Mouse (Mus musculus) naive thymus-derived CD4-positive, alpha-beta T cell, adult 2 months (primary cell): ENCODE measurements around the gene Nolc1.
A peak's percentile ranks its signal among the peaks of the same experiment; 100 is the strongest.

Experiments used
- DNase-seq: peaks from one replicate; pipeline ENCODE4 v3.0.0-alpha.2; 2011; ENCODE audit warnings: low read depth

Gene Nolc1

GRCm38 (mm10) chr19:46042476-46043011 is 33.1 kb upstream of the Nolc1 start:
- peak; percentile 65 for DNase-seq

DNA sequence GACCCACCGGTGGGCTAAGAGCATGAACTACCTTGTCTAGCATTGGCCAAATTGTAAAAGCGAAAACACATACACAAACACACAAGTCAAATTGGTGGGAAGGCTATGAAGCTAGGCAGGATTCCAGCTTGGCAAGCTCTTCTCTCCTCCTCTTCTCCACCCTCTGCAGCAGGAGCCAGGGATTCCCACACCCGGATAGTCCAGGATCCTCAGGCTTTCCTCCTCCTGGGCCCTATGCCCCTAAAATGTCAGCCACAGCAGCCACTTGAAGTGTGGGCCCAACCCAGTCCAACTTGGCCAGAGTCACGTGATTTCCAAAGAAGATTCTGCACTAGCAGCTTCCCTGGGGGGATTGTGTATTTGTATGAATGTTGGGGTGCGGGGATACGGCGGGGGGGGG is 32.3 kb upstream of the Nolc1 start:
- no peak for DNase-seq

DNA sequence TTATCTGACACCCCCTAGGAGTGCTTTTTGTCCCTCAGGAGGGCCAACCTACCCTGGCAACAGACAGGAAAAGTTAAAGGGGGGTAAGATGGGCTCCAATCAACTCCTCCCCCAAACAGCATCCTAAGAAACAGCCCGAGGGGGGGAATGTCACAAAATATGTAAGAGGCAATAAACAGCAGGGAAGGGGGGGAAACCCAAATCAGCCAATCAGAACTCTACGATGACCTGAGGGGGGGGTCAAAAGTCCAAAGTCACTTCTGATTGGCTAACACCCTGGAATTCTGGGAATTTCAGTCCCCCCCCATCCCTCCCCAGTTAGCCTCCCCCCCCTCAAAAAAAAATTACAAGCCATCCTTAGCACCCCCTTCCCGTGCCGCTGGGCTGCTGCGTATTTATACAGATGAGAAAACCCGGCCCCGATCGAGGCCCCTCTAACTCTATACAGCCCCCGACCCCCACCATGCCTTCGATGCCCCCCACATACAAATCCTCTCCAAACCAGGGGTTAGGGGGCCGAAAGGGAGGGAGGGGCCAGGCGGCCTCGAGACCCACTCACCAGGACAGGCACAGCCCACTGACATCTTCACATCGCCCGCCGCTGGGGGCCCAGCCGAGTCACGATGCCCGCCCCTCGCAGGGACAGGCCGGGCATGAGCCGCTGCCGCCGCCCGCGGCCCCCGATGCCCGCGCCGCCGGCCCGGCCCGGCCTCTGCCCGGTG is 31.2 kb upstream of the Nolc1 start, which contains the start of gene Pprc1:
TSS of gene Pprc1 (plus strand) at position 616 of the 722 bp plus-strand sequence.
- DNase-seq, result no peak

GRCm38 (mm10) chr19:46044993-46045695 is 30.5 kb upstream of the Nolc1 start, which contains the start of gene Ldb1:
TSS of gene Ldb1 (minus strand) at chr19:46045214.
- peak; percentile 79 for DNase-seq

GRCm38 (mm10) chr19:46045696-46046311 is 29.9 kb upstream of the Nolc1 start:
- peak; percentile 41 for DNase-seq

DNA sequence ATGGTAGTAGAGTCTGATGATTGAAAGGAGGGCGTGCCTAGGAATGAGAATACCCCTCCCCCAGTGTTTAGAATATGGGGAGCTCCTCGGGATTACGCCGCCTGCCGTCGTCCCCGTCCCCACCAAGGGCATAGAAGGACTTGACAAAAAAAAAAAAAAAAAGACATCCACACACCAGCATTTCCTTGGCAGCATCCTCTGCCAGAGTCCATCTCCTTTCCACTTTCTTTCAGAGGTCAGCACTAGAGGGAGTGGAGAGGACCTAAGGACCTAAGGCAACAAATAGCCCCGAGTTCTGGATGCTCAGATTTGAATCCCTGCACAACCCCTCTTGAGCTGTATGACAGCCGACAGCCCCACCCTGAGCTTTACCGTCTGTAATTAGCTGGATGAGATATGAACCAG is 29.0 kb upstream of the Nolc1 start:
- DNase-seq, result no peak

DNA sequence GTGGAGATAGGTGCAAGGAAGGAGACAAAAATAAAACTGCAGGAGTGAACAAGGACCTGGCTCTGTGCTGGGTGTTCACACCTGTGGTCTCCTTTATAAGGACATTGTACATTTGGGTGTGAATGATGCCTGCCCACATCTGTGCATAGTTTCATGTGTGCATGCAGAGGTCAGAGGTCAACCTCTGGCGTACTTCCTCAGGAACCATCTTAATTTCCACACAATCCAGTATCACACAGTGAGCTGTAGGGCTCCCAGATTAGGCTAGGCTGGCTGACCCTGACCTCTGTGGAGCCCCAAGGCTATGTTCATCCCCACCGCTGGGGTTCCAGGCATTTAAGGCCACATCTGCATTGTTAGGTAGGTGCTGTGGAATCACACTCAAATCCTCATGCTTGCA is 28.2 kb upstream of the Nolc1 start:
- DNase-seq, result no peak

GRCm38 (mm10) chr19:46049129-46049528 is 26.5 kb upstream of the Nolc1 start:
- no peak for DNase-seq

DNA sequence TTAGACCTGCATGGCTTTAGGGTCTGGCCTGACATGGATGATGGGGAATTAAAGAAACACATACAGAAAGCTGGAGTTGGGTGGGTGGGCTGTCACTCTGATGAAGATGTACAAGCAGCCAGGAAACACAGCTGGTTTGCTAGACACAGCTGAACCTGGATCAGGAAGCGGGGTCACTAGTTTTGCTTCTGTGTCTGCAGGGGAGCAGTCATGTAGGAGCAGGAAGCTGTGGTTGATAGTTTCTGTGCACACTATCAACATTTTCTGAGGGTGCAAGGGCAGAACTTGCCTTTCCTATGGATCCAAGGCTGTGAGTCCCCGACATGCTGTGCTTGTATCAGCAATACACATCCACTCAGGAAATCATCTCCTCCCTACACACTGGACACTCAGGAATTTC is 25.2 kb upstream of the Nolc1 start:
- peak; percentile 59 for DNase-seq

GRCm38 (mm10) chr19:46055752-46056387 is 19.8 kb upstream of the Nolc1 start:
- no peak for DNase-seq

- peak; percentile 94 for DNase-seq
These were observed 19.2 kb upstream of the Nolc1 start for GRCm38 (mm10) chr19:46056388-46056946.

DNA sequence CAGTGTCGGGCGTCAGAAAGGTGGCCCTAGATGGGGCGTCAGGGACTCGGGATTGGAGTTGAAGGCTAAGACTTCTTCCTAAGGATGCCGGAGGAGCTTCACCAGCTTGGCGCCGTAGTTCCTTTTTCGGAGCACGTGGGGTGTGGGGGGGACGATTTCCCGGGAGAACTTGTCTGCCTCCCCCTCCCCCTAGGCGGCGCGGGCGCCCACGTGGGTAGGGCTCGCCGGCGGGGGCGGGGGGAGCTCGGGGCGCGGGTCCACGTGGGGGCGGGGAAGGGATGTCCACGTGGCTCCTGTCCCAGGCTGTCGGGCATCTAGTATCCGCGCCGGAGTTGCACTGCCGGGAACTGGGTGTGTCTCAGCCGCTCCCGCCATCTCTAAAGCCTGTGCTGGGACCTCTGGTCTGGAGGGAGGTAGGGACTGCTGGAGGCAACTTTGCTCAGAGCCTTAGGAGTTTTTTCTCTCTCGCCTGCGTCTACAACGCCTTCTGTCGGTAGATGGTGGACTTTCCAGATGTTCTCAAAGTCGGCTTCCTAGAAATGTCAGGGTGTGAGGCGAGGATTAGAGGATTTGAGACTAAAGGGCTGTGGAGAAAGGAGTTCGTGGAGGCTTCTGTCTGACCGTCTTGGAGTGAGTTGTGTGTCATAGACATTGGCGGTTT is 18.6 kb upstream of the Nolc1 start:
- DNase-seq, result no peak

- no peak for DNase-seq
These were observed 17.2 kb upstream of the Nolc1 start for GRCm38 (mm10) chr19:46058466-46058865.

- DNase-seq, result no peak
These were observed 14.8 kb upstream of the Nolc1 start for GRCm38 (mm10) chr19:46060845-46061244.

DNA sequence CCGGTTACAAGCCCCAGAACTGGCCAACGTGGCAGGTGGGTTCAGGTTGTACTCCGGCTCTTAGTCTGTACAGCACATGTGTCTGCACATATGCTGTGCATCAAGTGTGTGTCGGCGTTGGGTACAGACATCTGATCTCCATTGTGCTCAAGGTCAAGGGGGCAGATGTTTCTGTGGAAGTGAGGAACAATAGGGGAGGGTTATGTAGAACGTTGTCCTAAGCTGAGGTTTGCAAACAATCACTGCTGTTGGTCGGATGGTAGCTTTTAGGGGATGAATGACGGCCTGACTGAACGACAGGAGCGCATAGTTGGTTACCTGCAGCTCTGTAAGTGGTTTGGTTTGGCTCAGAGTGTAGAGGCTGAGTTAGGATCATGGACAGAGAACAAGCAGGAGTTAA is 7.6 kb upstream of the Nolc1 start:
- DNase-seq, result no peak

GRCm38 (mm10) chr19:46073285-46073684 is 2.4 kb upstream of the Nolc1 start:
- no peak for DNase-seq

DNA sequence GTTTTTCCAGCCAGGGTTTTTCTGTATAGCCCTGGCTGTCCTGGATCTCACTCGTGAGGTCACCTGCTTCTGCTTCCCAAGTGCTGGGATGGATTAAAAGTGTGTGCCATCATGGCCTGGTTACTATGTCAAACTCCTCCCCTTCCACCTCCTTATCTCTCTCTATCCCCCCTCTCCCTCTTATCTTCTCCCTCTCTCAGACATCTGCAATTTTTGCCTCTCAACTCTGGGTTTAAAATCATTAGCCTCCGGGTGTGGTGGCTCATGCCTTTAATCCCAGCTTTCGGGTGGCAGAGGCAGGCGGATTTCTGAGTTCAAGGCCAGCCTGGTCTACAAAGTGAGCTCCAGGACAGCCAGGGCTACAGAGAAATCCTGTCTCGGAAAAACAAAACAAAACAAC is 1.4 kb upstream of the Nolc1 start:
- DNase-seq, result no peak

GRCm38 (mm10) chr19:46078535-46078934 is 2.9 kb downstream of the Nolc1 start:
- no peak for DNase-seq

GRCm38 (mm10) chr19:46085185-46085584 is 9.5 kb downstream of the Nolc1 start:
- DNase-seq, result no peak

DNA sequence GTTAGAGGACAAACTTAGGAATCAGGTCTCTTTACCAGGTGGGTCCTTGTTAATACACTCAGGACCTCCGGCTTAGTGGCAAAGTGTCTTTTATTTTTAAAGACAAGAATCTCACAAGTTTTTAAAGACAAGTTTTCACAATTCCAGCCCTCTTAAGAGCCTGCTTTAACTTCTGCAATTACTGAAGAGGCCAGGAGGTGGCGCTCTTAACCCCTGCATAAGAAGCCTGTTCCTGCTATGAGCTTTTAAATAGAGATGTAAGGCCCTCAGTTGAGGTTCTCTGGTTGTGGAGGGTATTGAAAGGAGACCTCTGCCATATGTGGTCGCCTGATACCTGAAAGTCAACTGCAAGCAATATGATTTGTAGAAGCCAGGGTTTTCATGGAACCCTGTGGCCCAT is 10.7 kb downstream of the Nolc1 start:
- DNase-seq, result peak; percentile 84

GRCm38 (mm10) chr19:46087871-46088270 is 12.2 kb downstream of the Nolc1 start:
- DNase-seq, result no peak
